Comparison of ENCODE assay signal across 26 mouse cellular contexts in genomic region chr2:104178251-104178650, GRCm38 (mm10). TPM values are rescaled to one million over a fixed set of nuclear protein-coding genes. Genes with fewer than 3 reads are reported as not detected.
DNase-seq lines count a peak whose midpoint lies in the region; ATAC-seq lines count a peak whose summit lies in the region.
"Had no signal": no experiment of that assay in that cellular context is flagged by ENCODE, and none has a peak within 500 bp of the region (broad histone marks: within the 10 kb centered on the region; RNA-seq: fewer than 3 reads in every experiment).

No protein-coding gene starts in this region.

- H3K36me3 ChIP-seq in embryonic facial prominence, embryonic 13.5 days = no peaks in the 10 kb centered on the region
- no peaks in the 10 kb centered on the region for H3K36me3 ChIP-seq in embryonic facial prominence, embryonic 10.5 days (replicated peaks)
- H3K36me3 ChIP-seq in midbrain, embryonic 11.5 days (ENCODE audit: control insufficient read depth, insufficient read depth, low read length) = no peaks in the 10 kb centered on the region
- no peaks in the 10 kb centered on the region for H3K36me3 ChIP-seq in midbrain, embryonic 10.5 days
- no peaks in the 10 kb centered on the region for H3K36me3 ChIP-seq in kidney, embryonic 14.5 days (ENCODE audit: control insufficient read depth, insufficient read depth, low read length)
- H3K36me3 ChIP-seq: embryonic facial prominence, embryonic 12.5 days; forebrain, embryonic 15.5 days; heart, embryonic 12.5 days; limb, embryonic 10.5 days had no signal

- DNase-seq in embryonic facial prominence, embryonic 10.5 days (ENCODE audit: low spot score) = no peak
- peak; percentile 39 for DNase-seq in midbrain, embryonic 11.5 days (ENCODE audit: low spot score, missing footprints)
- no peak for DNase-seq in midbrain, embryonic 10.5 days (ENCODE audit: low spot score)
- peak; percentile 31 for DNase-seq in adrenal gland, postnatal 14 days
- peak; percentile 17 for DNase-seq in naive thymus-derived CD4-positive, alpha-beta T cell, adult 2 months (ENCODE audit: low read depth)
- DNase-seq in thymus, adult 18-20 months = no peak
- DNase-seq: B cell, adult 2 months; cerebellum, adult 2 months; heart, postnatal 14 days; liver, postnatal 0 days; lung, postnatal 14 days; retina, postnatal 1 day had no signal

- ATAC-seq in embryonic facial prominence, embryonic 13.5 days (ENCODE audit: insufficient number of reproducible peaks, insufficient read depth, low FRiP score, low TSS enrichment, low read depth) = no peak
- no peak for ATAC-seq in midbrain, embryonic 11.5 days (ENCODE audit: low FRiP score)
- ATAC-seq in kidney, embryonic 14.5 days (ENCODE audit: low FRiP score, low TSS enrichment) = no peak
- ATAC-seq: forebrain, embryonic 15.5 days; intestine, embryonic 16.5 days; liver, postnatal 0 days had no signal

- H3K4me1 ChIP-seq in embryonic facial prominence, embryonic 13.5 days = peaks cover 26% of the 10 kb centered on the region
- H3K4me1 ChIP-seq in embryonic facial prominence, embryonic 10.5 days = peaks cover 18% of the 10 kb centered on the region
- no peaks in the 10 kb centered on the region for H3K4me1 ChIP-seq in midbrain, embryonic 11.5 days (ENCODE audit: control insufficient read depth, insufficient read depth, low read length)
- H3K4me1 ChIP-seq in midbrain, embryonic 10.5 days = no peaks in the 10 kb centered on the region
- H3K4me1 ChIP-seq in kidney, embryonic 14.5 days (ENCODE audit: control insufficient read depth, insufficient read depth, low read length) = 0 out of 2 replicates have a peak, but pooled peaks cover 5% of the 10 kb centered on the region

- H3K4me2 ChIP-seq in embryonic facial prominence, embryonic 13.5 days = no peak overlapping the region
- H3K4me2 ChIP-seq in midbrain, embryonic 11.5 days = no peak overlapping the region
- H3K4me2 ChIP-seq in kidney, embryonic 14.5 days (replicated peaks; ENCODE audit: low read depth, low read length) = no peak overlapping the region
- H3K4me2 ChIP-seq: embryonic facial prominence, embryonic 12.5 days; forebrain, embryonic 15.5 days; heart, embryonic 12.5 days; hindbrain, embryonic 14.5 days had no signal

- H3K9me3 ChIP-seq in embryonic facial prominence, embryonic 13.5 days = no peaks in the 10 kb centered on the region
- H3K9me3 ChIP-seq in embryonic facial prominence, embryonic 10.5 days = no peaks in the 10 kb centered on the region
- H3K9me3 ChIP-seq in midbrain, embryonic 11.5 days (ENCODE audit: control insufficient read depth, low read length) = no peaks in the 10 kb centered on the region
- H3K9me3 ChIP-seq in midbrain, embryonic 10.5 days (replicated peaks) = no peaks in the 10 kb centered on the region
- H3K9me3 ChIP-seq in kidney, embryonic 14.5 days (ENCODE audit: control insufficient read depth, low read length) = no peaks in the 10 kb centered on the region; the same call in 1 of the 2 replicates
- H3K9me3 ChIP-seq: embryonic facial prominence, embryonic 12.5 days; forebrain, embryonic 15.5 days; heart, embryonic 12.5 days; limb, embryonic 10.5 days had no signal

- WGBS in embryonic facial prominence, embryonic 13.5 days = 89% methylated on average over 4 of the region's 4 CpGs
- 85% methylated on average over 4 of the region's 4 CpGs for WGBS in embryonic facial prominence, embryonic 10.5 days
- 85% methylated on average over 4 of the region's 4 CpGs for WGBS in midbrain, embryonic 11.5 days
- 93% methylated on average over 4 of the region's 4 CpGs for WGBS in midbrain, embryonic 10.5 days
- 86% methylated on average over 4 of the region's 4 CpGs for WGBS in kidney, embryonic 14.5 days

- peak overlapping the region; percentile 92; the same call in 1 of the 2 replicates for H3K27ac ChIP-seq in embryonic facial prominence, embryonic 13.5 days
- no peak overlapping the region for H3K27ac ChIP-seq in embryonic facial prominence, embryonic 10.5 days (replicated peaks)
- no peak overlapping the region for H3K27ac ChIP-seq in midbrain, embryonic 11.5 days (ENCODE audit: low read depth, low read length)
- H3K27ac ChIP-seq in midbrain, embryonic 10.5 days (replicated peaks) = no peak overlapping the region
- H3K27ac ChIP-seq in kidney, embryonic 14.5 days (ENCODE audit: low read depth, low read length) = no peak overlapping the region
- H3K27ac ChIP-seq: hindbrain, embryonic 14.5 days; limb, embryonic 10.5 days; stomach, postnatal 0 days had no signal

- no peak overlapping the region for H3K9ac ChIP-seq in embryonic facial prominence, embryonic 13.5 days
- no peak overlapping the region for H3K9ac ChIP-seq in midbrain, embryonic 11.5 days (ENCODE audit: low read length)
- H3K9ac ChIP-seq in kidney, embryonic 14.5 days (ENCODE audit: low read depth, low read length) = no peak overlapping the region
- H3K9ac ChIP-seq: embryonic facial prominence, embryonic 12.5 days; forebrain, embryonic 15.5 days; heart, embryonic 12.5 days; hindbrain, embryonic 14.5 days; liver, postnatal 0 days had no signal

- no peak overlapping the region for H3K4me3 ChIP-seq in embryonic facial prominence, embryonic 13.5 days
- no peak overlapping the region for H3K4me3 ChIP-seq in embryonic facial prominence, embryonic 10.5 days
- no peak overlapping the region for H3K4me3 ChIP-seq in midbrain, embryonic 11.5 days (ENCODE audit: low read depth, low read length)
- no peak overlapping the region for H3K4me3 ChIP-seq in midbrain, embryonic 10.5 days
- H3K4me3 ChIP-seq in kidney, embryonic 14.5 days (ENCODE audit: low read length) = no peak overlapping the region
- H3K4me3 ChIP-seq: embryonic facial prominence, embryonic 12.5 days; forebrain, embryonic 15.5 days; heart, embryonic 12.5 days; limb, embryonic 10.5 days had no signal

- H3K27me3 ChIP-seq in embryonic facial prominence, embryonic 13.5 days = no peaks in the 10 kb centered on the region
- no peaks in the 10 kb centered on the region for H3K27me3 ChIP-seq in embryonic facial prominence, embryonic 10.5 days (replicated peaks; ENCODE audit: low read depth, poor library complexity, severe bottlenecking)
- no peaks in the 10 kb centered on the region for H3K27me3 ChIP-seq in midbrain, embryonic 11.5 days (ENCODE audit: control insufficient read depth, insufficient read depth, low read length)
- no peaks in the 10 kb centered on the region for H3K27me3 ChIP-seq in midbrain, embryonic 10.5 days (ENCODE audit: low read depth, poor library complexity, severe bottlenecking)
- H3K27me3 ChIP-seq in kidney, embryonic 14.5 days (ENCODE audit: control insufficient read depth, insufficient read depth, low read length) = no peaks in the 10 kb centered on the region
- H3K27me3 ChIP-seq: embryonic facial prominence, embryonic 12.5 days; forebrain, embryonic 15.5 days; heart, embryonic 12.5 days had no signal

RNA-seq across cellular contexts. Expression of gene A930018P22Rik, which starts 55.7 kb away (rescaled TPM):
- not detected in 2 replicates for polyA plus RNA-seq in embryonic facial prominence, embryonic 13.5 days (2015; fragmentation: Nextera tagmentation; extraction: Ambion mirVana)
- polyA plus RNA-seq in embryonic facial prominence, embryonic 10.5 days (2016; fragmentation: Nextera tagmentation; extraction: Ambion mirVana) = not detected in 2 replicates
- polyA plus RNA-seq in midbrain, embryonic 11.5 days (2014; fragmentation: Nextera tagmentation; extraction: Ambion mirVana) = 0.16 and 0.34 TPM in 2 replicates
- 0.25 TPM in 1 of 2 replicates, not detected in the other for polyA plus RNA-seq in midbrain, embryonic 10.5 days (2016; fragmentation: Nextera tagmentation; extraction: Ambion mirVana)
- 1.1 and 2.4 TPM in 2 replicates for total RNA-seq in adrenal gland, postnatal 14 days (2021)
- 0.27 TPM in 1 of 2 replicates, not detected in the other for polyA plus RNA-seq in kidney, embryonic 14.5 days (2014; fragmentation: Nextera tagmentation; extraction: Ambion mirVana)
- total RNA-seq: common myeloid progenitor, adult 5-6 weeks; ES-E14; granulocyte monocyte progenitor cell, adult 5-6 weeks; midbrain, postnatal 0 days had no signal
- polyA plus RNA-seq: embryonic facial prominence, embryonic 12.5 days; forebrain, embryonic 15.5 days; hindbrain, embryonic 14.5 days; limb, embryonic 10.5 days; neural tube, embryonic 11.5 days had no signal

Comparison
In these comparisons a context has a peak if more than half of its experiments do, and no peak if none do; other contexts are left out.
1. DNase-seq: peak in midbrain, embryonic 11.5 days (single experiment), adrenal gland, postnatal 14 days (single experiment) and naive thymus-derived CD4-positive, alpha-beta T cell, adult 2 months (single experiment); none in embryonic facial prominence, embryonic 10.5 days (single experiment), midbrain, embryonic 10.5 days (single experiment) and thymus, adult 18-20 months (0 of 2).